Mouse (Mus musculus) left cerebral cortex, adult 18-20 months (tissue): Measurements from ENCODE around the gene Pim1. TPM values are rescaled to one million over a fixed set of nuclear protein-coding genes. Genes with fewer than 3 reads are reported as not detected.

Source experiments
- DNase-seq, 2 experiments: peaks; one replicate each; pipeline ENCODE4 v3.0.0; 2021 to 2022; ENCODE audit warnings: low spot score in 2 of 2, mixed read lengths in 1 of 2
- total RNA-seq, 2 experiments: library from RNA; stranded (reverse); gene quantifications; 2 replicates each; pipeline ENCODE4 v1.2.3; 2021

The Pim1 gene
- total RNA-seq, 2 experiments from 2014 or later: 6.9 to 16.9 TPM

DNA sequence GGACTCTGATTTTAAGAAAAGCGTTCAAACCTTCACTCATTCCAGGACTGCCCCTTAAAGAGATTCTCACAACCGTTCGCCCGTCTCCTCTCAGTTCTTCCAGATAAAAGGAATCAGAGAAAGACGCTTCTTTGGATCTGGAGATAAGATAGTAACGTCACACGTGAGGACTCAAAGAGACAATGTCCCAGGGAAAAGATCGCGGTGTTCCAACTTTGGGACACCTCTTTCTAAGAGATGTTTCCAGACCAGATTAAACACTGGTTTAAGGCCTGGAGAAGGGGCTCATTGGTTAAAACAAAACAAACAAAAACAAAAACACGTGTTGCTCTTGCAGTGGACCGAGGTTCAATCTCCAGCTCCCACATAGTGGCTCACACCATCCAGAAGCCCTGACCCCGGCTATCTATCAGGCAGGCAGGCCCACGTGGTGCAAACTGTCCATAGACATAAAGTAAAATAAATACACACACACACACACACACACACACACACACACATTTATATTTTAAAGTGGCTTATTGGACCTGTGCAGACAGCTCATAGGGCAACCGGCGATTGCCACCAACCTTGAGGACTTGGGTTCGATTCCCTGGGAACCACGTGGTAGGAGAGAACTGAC is 25.9 kb upstream of the Pim1 start:
- DNase-seq: no peak

DNA sequence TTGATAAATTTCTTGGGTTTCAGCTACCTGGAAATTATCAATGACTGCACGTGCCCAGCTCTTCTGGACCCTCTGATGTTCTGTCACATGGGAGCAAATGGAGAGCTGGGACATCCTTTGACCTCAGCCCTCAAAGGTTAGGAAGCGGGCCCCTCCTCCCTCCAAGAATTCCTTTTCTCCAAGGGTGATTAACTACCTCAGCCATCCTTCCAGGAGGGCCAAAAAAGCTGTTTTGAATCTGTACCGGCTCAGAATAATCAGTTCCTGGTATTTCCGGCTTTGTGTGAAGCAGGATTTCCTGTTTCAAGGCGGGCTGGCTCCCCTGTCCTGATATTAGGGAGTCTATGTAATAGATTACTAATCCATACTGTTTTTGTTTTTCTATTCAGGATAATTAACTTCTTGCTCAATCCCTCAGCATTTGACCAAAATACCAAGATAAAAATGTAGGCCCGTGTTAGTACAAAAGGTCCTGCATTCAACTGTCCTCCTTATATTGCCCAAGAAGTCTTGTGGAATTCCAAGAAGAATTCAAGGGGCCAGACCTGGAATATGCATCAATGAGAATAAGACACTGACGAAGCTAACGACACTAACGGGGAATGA is 25.0 kb upstream of the Pim1 start:
- DNase-seq: no peak

DNA sequence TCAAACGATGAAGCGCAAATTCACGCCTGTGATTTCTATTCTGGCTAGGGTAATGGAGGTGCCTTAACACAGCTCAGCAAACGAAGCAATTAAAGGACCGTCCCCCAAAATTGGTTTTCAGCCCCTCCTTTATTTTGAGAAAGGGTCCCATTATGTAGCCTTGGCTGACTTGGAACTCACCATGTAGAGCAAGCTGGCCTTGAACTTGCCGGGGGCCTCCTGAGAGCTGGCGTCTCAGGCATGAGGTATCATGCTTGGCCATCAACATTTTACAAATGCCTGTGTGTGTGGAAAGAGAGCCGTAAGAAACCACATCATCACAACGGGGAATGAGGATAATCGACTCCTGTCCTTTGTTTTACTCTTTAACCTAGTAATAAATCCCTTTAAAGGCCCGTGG is 23.5 kb upstream of the Pim1 start:
- DNase-seq: no peak

DNA sequence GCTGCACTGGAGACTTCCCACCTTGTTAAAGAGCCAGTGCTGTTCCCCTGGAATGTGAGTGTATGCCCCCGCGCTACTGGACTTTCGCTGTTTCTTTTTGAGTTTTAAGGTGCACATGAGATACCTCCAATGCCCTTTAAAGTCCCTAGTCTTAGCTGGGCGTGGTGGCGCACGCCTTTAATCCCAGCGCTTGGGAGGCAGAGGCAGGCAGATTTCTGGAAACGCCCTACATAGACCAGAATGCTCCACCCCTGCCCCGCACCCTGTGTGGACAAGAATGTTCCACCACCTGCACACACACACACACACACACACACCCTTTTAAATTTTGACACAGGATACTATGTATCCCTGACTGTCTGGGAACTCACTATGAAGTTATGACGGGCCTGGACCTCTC is 17.1 kb upstream of the Pim1 start:
- no peak for DNase-seq

DNA sequence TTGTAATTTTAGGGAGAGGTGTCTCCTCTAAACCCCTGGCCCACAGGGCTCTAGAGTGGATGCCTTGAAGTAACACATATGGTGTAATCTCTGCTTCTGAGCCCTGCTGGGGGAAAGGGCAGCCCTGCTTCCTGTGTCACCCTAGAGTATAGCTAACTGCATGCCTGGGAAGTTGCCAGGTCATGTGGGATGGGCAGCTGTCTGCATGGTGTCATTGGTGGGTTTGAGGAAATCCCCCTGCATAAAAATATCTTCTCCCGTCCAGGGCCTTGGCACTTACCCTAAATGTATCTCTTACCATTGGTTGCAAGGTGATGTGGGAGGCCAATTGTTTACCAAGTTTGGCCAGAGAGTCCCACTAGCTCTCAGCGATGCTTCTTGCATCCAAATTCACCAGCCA is 16.5 kb upstream of the Pim1 start:
- no peak for DNase-seq

DNA sequence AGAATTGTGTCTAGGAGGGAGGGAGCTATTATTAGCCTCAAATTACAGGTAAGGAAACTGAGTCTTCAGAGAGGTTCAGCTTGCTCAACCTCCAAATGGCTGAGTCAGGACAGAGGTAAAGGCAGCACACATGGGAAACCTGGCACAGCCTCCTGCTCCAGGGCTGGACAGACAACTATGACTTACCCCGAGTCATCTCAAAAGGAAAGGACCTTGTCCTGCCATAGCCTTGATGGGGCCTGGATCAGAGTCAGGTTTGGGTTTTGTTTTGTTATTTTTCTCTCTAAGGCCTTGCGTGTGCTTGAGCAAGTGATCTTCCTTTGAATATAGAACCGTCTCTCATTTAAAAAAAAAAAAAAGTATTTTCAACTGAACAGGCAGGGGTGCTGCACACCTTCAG is 15.4 kb upstream of the Pim1 start:
- DNase-seq: no peak

DNA sequence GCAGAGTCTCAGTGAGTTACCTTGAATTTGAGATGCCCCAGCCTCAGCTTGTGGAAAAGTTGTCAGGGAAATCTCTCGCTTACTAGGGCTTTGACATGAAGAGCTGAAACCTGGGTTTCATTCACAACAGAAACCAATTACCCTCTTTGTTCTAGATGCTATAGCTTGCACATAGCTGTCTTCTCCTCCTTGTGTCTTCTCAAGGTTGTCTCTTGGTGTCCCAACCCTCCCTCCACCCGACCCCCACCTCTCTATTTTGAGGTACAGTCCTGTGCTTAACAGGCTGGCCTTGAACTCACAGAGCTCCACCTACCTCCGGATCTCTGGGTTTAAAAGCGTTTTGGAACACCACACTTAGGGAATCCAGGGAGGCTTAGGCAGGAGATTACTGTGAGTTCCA is 14.1 kb upstream of the Pim1 start:
- no peak for DNase-seq

DNA sequence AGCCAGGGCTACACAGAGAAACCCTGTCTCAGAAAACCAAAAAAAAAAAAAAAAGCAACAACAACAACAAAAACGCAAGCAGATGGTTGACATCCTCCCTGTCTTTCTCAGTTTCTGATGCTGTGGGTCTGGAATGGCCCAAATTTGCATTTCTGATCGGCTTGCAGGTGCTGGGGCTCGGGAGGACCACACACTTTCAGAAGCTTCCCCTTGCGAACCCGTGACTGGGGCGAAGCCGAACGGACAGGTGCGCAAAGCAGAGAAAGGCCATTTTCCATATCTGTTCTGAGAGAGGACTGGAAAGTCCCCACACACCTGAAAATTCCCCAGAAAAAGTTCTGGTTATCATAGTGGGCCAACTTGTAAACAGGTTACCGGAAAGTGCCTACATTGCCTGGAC is 13.2 kb upstream of the Pim1 start:
- no peak for DNase-seq

DNA sequence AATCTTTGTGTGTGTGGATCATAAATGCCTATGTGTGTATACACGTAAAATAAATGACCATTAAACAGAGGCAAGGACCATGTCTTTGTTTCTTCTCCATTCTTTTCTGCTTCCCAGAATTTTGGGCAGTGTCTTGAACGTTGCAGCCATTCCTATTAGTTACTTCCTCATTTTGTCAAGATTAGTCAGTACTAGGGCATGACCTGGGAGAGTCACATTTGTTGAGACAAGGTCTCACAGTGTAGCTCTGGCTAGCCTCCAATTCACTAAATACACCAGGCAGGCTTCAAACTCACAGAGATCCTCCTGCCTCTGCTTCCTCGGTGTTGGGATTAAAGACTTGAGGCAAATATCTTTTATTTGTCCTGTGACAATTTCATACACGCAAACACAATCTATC is 12.3 kb upstream of the Pim1 start:
- no peak for DNase-seq

DNA sequence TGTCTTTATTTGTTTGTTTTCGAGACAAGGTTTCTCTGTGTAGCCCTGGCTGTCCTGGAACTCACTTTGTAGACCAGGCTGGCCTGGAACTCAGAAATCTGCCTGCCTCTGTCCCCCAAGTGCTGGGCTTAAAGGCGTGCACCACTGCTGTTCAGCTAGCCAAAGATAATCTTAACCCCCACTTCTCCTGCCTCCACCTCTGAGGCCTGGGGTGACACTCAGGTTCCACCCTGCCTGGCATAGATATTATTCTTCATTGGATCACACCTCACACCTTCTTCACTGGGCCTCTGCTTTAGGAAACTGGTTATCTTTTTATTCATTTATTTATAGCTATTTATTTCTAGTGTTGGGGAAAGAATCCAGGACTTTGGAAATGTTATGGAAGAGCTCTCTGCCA is 10.3 kb upstream of the Pim1 start:
- no peak for DNase-seq

DNA sequence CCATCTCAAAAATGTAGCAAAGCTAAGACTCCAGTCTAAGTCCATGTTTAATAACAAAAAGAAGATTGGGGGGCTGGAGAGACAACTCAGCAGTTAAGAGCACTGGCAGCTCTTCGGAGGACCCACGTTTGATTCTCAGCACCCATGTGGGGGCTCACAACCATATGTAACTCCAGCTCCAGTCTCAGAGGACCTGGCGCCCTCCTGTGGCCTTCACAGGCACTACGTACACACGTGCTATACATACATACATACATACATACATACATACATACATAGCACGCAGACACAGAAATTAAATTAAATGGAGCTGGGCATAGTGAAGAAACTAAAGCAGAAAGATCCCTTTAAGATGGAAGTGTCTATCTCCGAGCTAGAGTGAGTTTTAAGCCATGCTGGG is 7.9 kb upstream of the Pim1 start:
- no peak for DNase-seq

DNA sequence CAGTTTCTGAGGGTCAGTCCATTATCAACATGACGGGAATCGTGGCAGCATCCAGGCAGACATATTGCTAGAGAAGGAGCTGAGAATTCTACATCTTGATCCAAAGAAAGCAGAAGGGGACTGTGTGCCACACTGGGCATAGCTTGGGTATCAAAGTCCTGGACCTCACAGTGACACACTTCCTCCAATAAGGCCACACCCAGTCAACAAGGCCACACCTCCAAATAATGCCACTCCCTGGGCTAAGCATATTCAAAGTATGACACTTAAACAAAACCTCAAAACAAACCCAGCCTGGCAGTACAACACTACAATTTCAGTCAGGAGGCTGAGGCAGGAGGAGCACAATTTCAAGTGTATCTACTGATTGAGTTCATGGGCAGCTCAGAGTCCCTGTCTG is 7.3 kb upstream of the Pim1 start:
- DNase-seq: no peak

DNA sequence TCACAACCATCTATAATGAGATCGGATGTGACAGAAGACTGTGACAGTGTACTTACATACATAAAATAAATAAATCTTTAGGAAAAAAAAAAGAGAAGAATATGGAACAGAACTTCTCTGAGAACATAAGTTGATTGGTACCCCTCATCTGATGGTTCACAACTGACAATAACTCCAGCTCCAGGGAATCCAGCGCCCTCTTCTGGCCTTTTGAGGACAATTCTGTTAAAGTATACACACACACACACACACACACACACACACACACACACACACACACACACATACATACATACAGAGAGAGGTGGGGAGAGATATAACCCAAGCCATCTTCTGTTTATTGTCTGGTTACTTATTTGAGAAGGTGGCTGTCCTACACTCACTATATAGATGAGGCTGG is 6.1 kb upstream of the Pim1 start:
- DNase-seq: no peak

DNA sequence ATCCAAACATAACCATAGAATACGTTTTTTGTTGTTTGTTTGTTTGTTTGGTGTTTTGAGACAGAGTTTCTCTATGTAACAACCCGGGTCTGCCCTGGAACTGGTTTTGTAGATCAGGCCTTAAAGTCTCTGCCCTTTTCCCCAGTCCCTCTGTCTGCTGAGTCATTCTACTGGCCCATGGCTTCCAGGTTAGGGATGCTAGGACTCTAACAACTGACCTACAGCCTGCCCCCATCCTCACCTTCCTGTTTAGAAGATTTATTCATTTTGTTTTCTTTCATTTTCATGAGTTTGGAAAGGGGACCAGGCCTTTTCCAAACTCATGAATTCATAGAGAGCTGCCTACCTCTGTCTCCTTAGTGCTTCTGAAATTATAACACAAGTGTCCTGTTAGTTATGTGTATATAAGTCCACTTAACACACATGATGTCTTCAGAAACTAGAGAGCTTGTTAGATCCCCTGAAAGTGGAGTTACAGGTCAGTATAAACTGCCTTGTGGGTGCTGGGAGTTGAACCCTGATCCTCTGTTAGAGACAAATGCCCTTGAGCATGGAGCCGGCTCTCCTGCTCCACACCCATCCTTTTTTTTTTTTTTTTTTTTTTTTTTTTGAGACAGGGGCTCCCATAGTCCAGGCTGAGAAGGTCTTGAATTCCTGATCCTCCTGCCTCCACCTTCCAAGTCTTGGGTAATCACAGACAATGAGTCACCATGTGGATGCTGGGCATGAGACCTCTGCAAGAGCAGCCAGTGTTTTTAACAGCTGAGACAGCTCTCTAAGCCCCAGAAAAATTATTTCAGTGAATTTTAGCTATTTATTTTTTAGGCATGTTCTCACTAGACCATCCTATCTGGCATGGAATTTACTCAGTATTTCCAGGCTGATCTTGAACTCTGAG is 5.0 kb upstream of the Pim1 start:
- no peak for DNase-seq

DNA sequence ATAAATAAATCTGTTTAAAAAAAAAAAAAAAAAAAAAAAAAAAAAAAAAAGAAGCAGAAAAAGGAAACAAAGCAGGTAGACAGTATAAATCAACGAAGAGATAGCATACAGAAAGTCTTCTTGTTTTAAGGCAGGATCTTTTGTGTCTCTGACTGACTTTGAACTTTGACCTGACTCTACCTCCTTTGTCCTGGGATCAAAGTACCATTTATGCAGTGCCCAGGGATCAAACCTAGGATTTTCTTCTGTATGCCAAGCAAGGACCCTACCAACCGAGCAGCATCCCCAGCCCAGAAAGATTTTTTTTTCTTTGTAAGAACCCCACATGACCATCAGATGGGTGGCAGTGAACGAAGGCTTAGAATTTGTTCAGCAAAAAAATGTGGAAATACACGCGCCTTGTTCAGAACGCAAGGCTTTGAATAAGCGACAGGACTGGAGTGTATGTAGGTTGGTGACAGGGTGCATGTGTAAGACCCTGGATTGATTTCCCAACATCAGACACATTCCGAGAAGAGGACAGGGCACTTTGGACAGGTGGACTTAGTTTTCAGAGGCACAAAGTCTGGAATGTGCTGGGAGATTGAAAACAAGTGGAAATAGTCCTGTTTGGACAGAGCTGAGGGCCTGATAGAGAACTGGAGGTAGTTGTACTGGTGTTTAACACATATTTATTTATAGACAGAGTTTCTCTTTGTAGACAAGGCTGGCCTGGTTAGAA is 2.1 kb upstream of the Pim1 start:
- DNase-seq: no peak

DNA sequence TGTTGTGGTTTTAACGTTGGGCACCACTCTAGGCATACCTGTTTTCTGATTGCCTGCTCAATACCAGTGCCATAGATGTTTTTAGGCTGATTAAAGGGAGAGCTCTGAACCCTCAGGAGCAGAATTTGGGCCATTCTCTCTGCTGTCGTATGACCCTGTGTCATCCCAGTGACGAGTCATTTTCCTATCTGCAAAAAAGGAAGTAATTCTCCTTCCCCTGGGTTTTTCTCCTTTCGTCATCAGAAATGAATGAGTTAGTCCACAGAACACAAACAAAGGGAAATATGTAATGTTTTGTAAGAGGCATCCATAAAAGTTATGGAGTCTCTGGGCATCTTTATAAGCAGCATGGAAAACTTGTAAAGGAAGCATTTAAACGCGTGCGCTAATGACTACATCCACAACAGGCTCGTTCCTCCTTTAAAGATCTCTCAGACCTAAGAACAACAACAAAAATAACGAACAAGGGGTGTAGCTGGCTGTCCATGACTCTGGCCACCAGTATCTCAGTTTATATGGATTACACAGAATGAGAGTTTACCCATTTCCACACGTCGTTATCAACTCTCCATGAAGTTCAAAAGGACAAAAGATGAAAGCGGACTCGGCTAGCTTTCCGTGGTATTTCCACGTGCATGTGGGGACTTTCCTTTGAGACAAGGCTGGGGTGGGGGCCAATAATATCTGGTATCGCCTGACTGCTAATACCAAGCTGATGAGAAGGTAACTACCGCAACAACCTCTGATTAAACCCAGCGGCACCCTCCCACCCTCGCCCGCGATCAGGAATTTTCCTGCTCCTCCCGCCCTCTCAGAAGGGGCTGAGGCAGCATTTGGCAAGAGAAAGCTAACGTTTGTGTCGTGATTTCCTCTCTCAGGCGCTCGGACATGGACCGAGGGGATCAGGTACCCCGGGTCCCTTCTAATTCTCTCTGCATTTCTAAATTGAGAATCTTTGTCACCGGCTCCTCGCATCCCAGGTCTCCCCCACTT is 1.3 kb upstream of the Pim1 start:
- DNase-seq: peak in 1 of 2 experiments; percentile 5

DNA sequence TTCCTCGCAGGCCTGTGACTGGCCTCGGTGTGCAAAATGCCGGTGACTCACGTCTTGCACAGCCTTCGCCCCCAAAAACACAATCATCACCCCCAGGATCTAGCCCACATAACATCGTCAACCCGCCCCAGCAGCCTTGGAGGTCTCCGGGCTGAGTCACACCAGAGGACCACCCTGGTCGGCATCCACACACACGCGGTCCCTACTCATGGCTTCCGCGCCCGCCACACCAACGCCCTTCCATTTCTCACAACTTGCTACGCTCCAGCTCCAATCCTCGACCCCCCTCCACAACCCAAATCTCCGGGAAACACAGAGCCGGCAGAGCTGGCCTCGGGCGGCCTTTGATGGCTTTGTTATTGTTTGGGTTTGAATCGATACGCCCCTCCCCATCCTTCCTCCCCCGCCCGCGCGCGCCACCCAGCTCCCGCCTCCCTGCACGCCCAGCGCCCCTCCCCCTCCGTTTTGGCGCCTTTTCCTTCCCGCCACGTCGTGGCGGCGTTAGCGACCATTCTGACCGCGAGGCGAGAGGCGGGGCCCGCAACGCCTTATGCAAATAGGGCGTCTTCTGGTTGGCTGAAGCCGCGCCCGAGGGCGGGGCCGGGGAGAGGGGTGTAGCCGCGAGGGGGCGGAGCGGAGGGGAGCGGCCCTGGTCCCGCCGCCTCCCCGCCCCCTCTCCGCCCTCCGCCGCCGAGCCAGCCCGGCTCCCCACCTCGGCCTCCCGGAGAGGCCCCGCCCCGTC is 411 bp upstream of the Pim1 start:
- DNase-seq: peak; percentile 92 to 96

DNA sequence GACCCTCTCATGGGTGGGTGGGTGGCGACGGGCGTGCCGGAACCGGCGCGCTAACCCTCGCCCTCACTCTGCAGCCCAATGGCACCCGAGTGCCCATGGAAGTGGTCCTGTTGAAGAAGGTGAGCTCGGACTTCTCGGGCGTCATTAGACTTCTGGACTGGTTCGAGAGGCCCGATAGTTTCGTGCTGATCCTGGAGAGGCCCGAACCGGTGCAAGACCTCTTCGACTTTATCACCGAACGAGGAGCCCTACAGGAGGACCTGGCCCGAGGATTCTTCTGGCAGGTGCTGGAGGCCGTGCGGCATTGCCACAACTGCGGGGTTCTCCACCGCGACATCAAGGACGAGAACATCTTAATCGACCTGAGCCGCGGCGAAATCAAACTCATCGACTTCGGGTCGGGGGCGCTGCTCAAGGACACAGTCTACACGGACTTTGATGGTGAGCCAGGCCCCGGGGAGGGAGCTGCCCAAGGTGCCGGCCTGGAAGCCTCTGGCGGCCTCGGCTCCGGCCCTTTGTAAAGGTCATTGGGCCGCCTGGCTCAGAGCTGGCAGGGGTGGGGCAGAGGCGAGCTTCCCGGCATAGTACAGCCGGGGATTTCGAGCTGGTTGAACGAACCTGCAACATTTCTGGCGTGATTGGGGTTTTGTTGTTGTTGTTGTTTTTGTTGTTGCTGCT is 1.2 kb downstream of the Pim1 start:
- peak; percentile 28 to 29 for DNase-seq
